Mouse (Mus musculus): ENCODE data around the gene Olfr790. TPM values are rescaled to one million over a fixed set of nuclear protein-coding genes. Genes with fewer than 3 reads are reported as not detected.

Olfr790 gene
- total RNA-seq (2014; rRNA removed): not detected in 2 replicates
- polyA plus RNA-seq (2015; fragmentation: Nextera tagmentation; extraction: Ambion mirVana): not detected in 2 replicates

DNA sequence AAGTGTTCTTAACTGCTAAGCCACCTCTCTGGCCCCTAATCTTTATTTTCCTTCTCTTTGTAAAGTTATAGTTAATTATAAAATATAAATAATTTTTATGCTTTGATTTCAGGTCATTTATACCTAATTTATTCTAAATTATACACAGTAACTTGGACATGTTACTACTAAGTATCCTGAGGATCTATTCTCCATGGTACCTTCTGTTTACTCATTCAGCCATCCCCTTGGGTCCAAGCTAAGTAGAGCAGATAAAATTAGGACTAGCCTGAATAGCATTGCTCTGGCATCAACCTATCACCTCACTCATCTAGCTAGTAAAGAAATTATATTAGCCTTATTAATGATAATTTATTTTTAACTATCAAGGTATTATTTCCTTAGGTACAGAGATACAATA is at the start of gene Olfr790:
Gene Olfr790 (plus strand): TSS at position 301 of the 400 bp plus-strand sequence.
- no peak within 1 kb of the TSS for H3K4me2 ChIP-seq (ENCODE audit: low read depth)
- DNase-seq: no peak
- no peak within 1 kb of the TSS for H3K4me3 ChIP-seq (ENCODE audit: low read depth, low read length)
- H3K4me1 ChIP-seq (ENCODE audit: insufficient read depth): no peaks in the 10 kb centered on the region
- no peak for TF ChIP-seq CTCF (IDR thresholded peaks at IDR 0.05; ENCODE audit: low read depth)
- no peak within 1 kb of the TSS for H3K9ac ChIP-seq
- H3K27me3 ChIP-seq (ENCODE audit: insufficient read depth, low read length): no peaks in the 10 kb centered on the region
- no peaks in the 10 kb centered on the region for H3K9me3 ChIP-seq (ENCODE audit: low read length)
- H3K36me3 ChIP-seq (ENCODE audit: insufficient read depth): no peaks in the 10 kb centered on the region
- no peak for ATAC-seq
- H3K27ac ChIP-seq (ENCODE audit: low read depth, low read length): no peak within 1 kb of the TSS

DNA sequence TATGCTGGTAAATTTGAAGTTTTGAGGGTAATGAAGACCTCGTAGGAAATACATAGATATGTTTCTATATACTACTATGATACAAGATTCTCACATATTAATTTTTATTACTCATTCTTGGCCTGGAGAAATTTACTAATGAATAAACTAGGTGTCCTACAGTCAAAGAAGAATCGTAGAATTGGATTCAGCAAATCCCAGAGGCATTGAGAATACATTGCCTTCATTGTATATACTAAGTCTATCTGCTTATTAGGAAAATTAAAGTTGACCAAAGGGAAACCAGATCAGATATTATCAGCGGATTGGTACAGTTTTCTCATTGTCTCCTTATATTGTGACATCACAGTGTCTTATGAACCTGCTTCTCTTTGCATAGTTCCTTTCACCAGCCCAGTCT is 36.7 kb upstream of the Olfr790 start, which contains the start of gene Olfr787:
Gene Olfr787 (plus strand): TSS at position 301 of the 400 bp plus-strand sequence.
- WGBS: 82% methylated on average over 3 of the region's 3 CpGs
- ATAC-seq: no peak
- Histone ChIP-seq H3K4me2 (ENCODE audit: low read depth) (no peak within 1 kb of the TSS), H3K36me3 (ENCODE audit: insufficient read depth) (no peaks in the 10 kb centered on the region), H3K9me3 (ENCODE audit: low read length) (no peaks in the 10 kb centered on the region), H3K4me3 (ENCODE audit: low read depth, low read length) (no peak within 1 kb of the TSS), H3K9ac (no peak within 1 kb of the TSS), H3K4me1 (ENCODE audit: insufficient read depth) (no peaks in the 10 kb centered on the region), H3K27ac (ENCODE audit: low read depth, low read length) (no peak within 1 kb of the TSS), H3K27me3 (ENCODE audit: insufficient read depth, low read length) (no peaks in the 10 kb centered on the region)
- no peak for DNase-seq
- no peak for TF ChIP-seq CTCF (IDR thresholded peaks at IDR 0.05; ENCODE audit: low read depth)

DNA sequence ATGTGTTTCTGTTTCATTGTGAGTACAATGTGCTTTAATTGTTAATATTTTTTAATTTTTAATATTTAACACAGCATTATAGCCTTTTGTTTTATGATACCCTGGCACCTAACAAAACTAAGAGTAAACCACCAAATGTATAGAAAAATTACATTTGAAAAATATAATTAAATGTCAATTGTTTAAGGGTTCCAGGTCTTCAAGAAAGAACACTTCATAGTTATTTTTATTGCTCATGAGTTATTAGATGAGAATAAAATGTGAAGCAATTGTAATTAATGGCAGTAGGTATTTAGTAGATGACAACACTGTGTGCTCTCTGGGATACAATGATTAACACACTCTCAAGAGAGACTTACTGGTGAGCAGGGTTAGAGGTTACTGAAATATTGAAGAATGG is 27.6 kb upstream of the Olfr790 start, which contains the start of gene Olfr788:
Gene Olfr788 (plus strand): TSS at position 301 of the 400 bp plus-strand sequence.
- H3K36me3 ChIP-seq (ENCODE audit: insufficient read depth): no peaks in the 10 kb centered on the region
- ATAC-seq: no peak

DNA sequence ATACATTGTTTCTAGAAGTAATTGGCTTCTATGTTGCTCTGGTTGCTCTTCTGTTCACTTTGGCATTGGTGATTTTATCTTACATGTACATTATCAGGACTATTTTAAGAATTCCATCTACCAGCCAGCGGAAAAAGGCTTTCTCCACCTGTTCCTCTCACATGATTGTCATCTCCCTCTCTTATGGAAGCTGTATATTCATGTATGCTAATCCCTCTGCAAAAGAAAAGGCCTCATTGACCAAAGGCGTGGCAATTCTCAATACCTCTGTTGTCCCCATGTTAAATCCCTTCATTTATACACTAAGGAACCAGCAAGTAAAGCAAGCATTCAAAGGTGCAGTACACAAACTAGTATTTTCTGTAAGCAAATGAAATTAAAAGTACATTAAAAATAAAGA is 25.0 kb upstream of the Olfr790 start:
- Histone ChIP-seq H3K4me2 (ENCODE audit: low read depth) (no peak overlapping the region), H3K9me3 (ENCODE audit: low read length) (no peaks in the 10 kb centered on the region), H3K27ac (ENCODE audit: low read depth, low read length) (no peak overlapping the region), H3K27me3 (ENCODE audit: insufficient read depth, low read length) (no peaks in the 10 kb centered on the region), H3K4me1 (ENCODE audit: insufficient read depth) (no peaks in the 10 kb centered on the region), H3K9ac (no peak overlapping the region), H3K4me3 (ENCODE audit: low read depth, low read length) (no peak overlapping the region), H3K36me3 (ENCODE audit: insufficient read depth) (no peaks in the 10 kb centered on the region)
- 40% methylated on average over 2 of the region's 2 CpGs for WGBS
- no peak for TF ChIP-seq CTCF (IDR thresholded peaks at IDR 0.05; ENCODE audit: low read depth)
- ATAC-seq (no peak), DNase-seq (no peak)

More for the DNA sequence above, 27.6 kb upstream of the Olfr790 start, which contains the start of gene Olfr788:
- DNase-seq: no peak
- no peaks in the 10 kb centered on the region for H3K9me3 ChIP-seq (ENCODE audit: low read length)
- H3K4me1 ChIP-seq (ENCODE audit: insufficient read depth): no peaks in the 10 kb centered on the region
- no peak within 1 kb of the TSS for H3K4me2 ChIP-seq (ENCODE audit: low read depth)
- no peak within 1 kb of the TSS for H3K4me3 ChIP-seq (ENCODE audit: low read depth, low read length)
- no peak for TF ChIP-seq CTCF (IDR thresholded peaks at IDR 0.05; ENCODE audit: low read depth)
- H3K27me3 ChIP-seq (ENCODE audit: insufficient read depth, low read length): no peaks in the 10 kb centered on the region
- H3K27ac ChIP-seq (ENCODE audit: low read depth, low read length): no peak within 1 kb of the TSS
- no peak within 1 kb of the TSS for H3K9ac ChIP-seq

DNA sequence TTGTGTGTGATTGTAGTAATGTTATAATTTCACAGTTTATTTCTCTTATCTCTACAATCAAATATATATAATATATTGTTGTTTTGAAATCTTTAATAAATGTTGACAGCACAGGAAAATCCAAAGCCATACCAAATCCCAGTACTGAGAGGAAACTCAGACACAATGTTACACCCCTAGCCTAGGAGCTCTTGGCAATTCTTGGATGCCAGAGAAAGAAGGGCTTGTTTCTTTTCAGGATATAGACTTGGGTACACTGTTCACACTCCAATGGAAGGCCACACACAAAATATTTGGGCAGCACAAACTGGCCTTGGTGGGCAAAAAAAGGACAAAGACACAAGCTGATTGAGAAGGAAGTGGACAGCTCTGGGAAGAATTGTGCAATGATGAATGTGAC is 24.6 kb upstream of the Olfr790 start:
- no peaks in the 10 kb centered on the region for H3K4me1 ChIP-seq (ENCODE audit: insufficient read depth)
- no peak for ATAC-seq

DNA sequence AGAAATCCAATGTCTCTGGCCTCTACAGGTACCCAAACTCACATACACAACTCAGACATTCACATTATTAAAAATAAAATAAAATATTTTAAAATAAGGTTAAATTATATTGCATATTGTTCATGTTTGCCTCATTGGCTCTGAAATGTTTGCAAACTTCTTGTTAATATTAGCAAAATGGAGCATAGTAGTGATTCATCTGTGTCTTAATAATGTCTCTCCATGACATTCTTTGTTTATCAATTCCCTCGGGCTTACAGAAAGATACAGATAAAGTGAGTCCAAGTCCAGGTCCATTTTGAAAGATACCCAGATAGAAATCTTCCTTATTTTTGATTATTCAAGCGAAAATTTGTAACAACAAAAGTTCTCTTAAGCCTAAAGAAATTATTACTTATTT is 13.8 kb upstream of the Olfr790 start, which contains the start of gene Olfr789:
Gene Olfr789 (plus strand): TSS at position 301 of the 400 bp plus-strand sequence.
- Histone ChIP-seq H3K27me3 (ENCODE audit: insufficient read depth, low read length) (no peaks in the 10 kb centered on the region), H3K4me2 (ENCODE audit: low read depth) (no peak within 1 kb of the TSS), H3K27ac (ENCODE audit: low read depth, low read length) (no peak within 1 kb of the TSS), H3K9me3 (ENCODE audit: low read length) (no peaks in the 10 kb centered on the region), H3K4me3 (ENCODE audit: low read depth, low read length) (no peak within 1 kb of the TSS), H3K9ac (no peak within 1 kb of the TSS), H3K36me3 (ENCODE audit: insufficient read depth) (no peaks in the 10 kb centered on the region), H3K4me1 (ENCODE audit: insufficient read depth) (no peaks in the 10 kb centered on the region)
- DNase-seq: no peak
- no peak for ATAC-seq
- no peak for TF ChIP-seq CTCF (IDR thresholded peaks at IDR 0.05; ENCODE audit: low read depth)
- 65% methylated on average over 2 of the region's 2 CpGs for WGBS

More for the DNA sequence above, 24.6 kb upstream of the Olfr790 start:
- TF ChIP-seq CTCF (IDR thresholded peaks at IDR 0.05; ENCODE audit: low read depth): no peak
- no peak for DNase-seq
- no peaks in the 10 kb centered on the region for H3K36me3 ChIP-seq (ENCODE audit: insufficient read depth)
- no peaks in the 10 kb centered on the region for H3K9me3 ChIP-seq (ENCODE audit: low read length)
- H3K4me2 ChIP-seq (ENCODE audit: low read depth): no peak overlapping the region
- H3K9ac ChIP-seq: no peak overlapping the region
- H3K4me3 ChIP-seq (ENCODE audit: low read depth, low read length): no peak overlapping the region
- no peak overlapping the region for H3K27ac ChIP-seq (ENCODE audit: low read depth, low read length)
- H3K27me3 ChIP-seq (ENCODE audit: insufficient read depth, low read length): no peaks in the 10 kb centered on the region

DNA sequence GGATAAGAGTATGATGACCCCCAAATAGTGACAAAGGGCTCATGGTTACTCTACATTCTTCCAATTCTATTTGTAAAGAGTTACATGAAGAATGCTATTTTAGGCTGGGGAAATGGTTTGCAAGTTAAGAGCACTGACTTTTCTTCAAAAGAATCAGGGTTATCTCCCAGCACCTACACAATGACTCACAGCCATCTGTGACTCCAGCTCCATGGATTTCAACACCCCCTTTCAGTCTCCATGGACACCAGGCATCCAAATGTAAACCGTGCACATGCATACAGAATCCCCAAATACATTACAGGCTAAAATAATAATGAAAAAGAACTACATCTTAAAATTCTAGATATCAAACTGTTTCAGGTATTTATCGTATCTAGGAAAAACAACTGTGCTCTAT is 8.2 kb upstream of the Olfr790 start:
- no peaks in the 10 kb centered on the region for H3K4me1 ChIP-seq (ENCODE audit: insufficient read depth)
- H3K4me2 ChIP-seq (ENCODE audit: low read depth): no peak overlapping the region
- H3K27ac ChIP-seq (ENCODE audit: low read depth, low read length): no peak overlapping the region
- no peaks in the 10 kb centered on the region for H3K27me3 ChIP-seq (ENCODE audit: insufficient read depth, low read length)
- no peaks in the 10 kb centered on the region for H3K36me3 ChIP-seq (ENCODE audit: insufficient read depth)
- H3K4me3 ChIP-seq (ENCODE audit: low read depth, low read length): no peak overlapping the region
- WGBS: 77% methylated on average over 2 of the region's 2 CpGs
- no peaks in the 10 kb centered on the region for H3K9me3 ChIP-seq (ENCODE audit: low read length)
- ATAC-seq: no peak
- no peak overlapping the region for H3K9ac ChIP-seq
- TF ChIP-seq CTCF (IDR thresholded peaks at IDR 0.05; ENCODE audit: low read depth): no peak
- DNase-seq: no peak
